Mouse (Mus musculus) forebrain, embryonic 16.5 days (tissue): ENCODE data around the gene Mier1. TPM values are rescaled to one million over a fixed set of nuclear protein-coding genes. Genes with fewer than 3 reads are reported as not detected.

Experiments used
- ATAC-seq: fragments of 200-750 bp; cut with Nextera tagmentation; 2 replicates; pipeline ENCODE4 v1.8.0; 2017; ENCODE audit warnings: mild to moderate bottlenecking, moderate library complexity
- H3K27ac ChIP-seq: fragments of 300-500 bp; sonication (generic); 2 replicates; pipeline ENCODE4 v1.5.1; 2014; ENCODE audit warnings: low read length, control low read depth
- H3K27me3 ChIP-seq: fragments of 300-500 bp; sonication (generic); replicated peaks from 2 replicates; pipeline ENCODE4 v1.6.1; 2014; ENCODE audit warnings: low read length; ENCODE audit not compliant: control insufficient read depth, insufficient read depth
- H3K36me3 ChIP-seq: fragments of 300-500 bp; sonication (generic); 2 replicates; pipeline ENCODE4 v1.6.1; 2014; ENCODE audit not compliant: control insufficient read depth, insufficient read depth
- H3K4me1 ChIP-seq: fragments of 300-500 bp; sonication (generic); replicated peaks from 2 replicates; pipeline ENCODE4 v1.6.1; 2014; ENCODE audit warnings: low read length; ENCODE audit not compliant: control insufficient read depth, insufficient read depth
- H3K4me2 ChIP-seq: fragments of 300-500 bp; sonication (generic); 2 replicates; pipeline ENCODE4 v1.6.1; 2014; ENCODE audit warnings: mild to moderate bottlenecking, low read length, control low read depth
- H3K4me3 ChIP-seq: fragments of 300-500 bp; sonication (generic); replicated peaks from 2 replicates; pipeline ENCODE4 v1.5.1; 2014; ENCODE audit warnings: mild to moderate bottlenecking, low read length, control low read depth
- H3K9ac ChIP-seq: fragments of 300-500 bp; sonication (generic); replicated peaks from 2 replicates; pipeline ENCODE4 v1.6.1; 2014; ENCODE audit warnings: low read depth, low read length, control low read depth
- H3K9me3 ChIP-seq: fragments of 300-500 bp; sonication (generic); 2 replicates; pipeline ENCODE4 v1.6.1; 2016; ENCODE audit warnings: low read length; ENCODE audit not compliant: control insufficient read depth
- WGBS: fragments of 180-500 bp; shearing (Covaris S2); extraction: QIAGEN DNeasy Blood & Tissue Kit; methylation state at CpG from one replicate; pipeline ENCODE4 v1.1.7; 2014; 5-methylcytosine and 5-hydroxymethylcytosine counted together
- polyA plus RNA-seq: library from polyadenylated mRNA; unstranded; fragments of >200 nt; fragmentation: Nextera tagmentation; extraction: Ambion mirVana; gene quantifications from 2 replicates; pipeline ENCODE4 v1.2.1, GENCODE M21; 2015

Gene Mier1
- polyA plus RNA-seq, 1 experiment from 2014 or later, result 34.0 TPM

- ATAC-seq, result no peak
- Histone ChIP-seq H3K9ac (peak overlapping the region; percentile 97), H3K9me3 (no peaks in the 10 kb centered on the region), H3K4me2 (peak overlapping the region; percentile 73), H3K27ac (peak overlapping the region; percentile 100), H3K27me3 (no peaks in the 10 kb centered on the region), H3K36me3 (no peaks in the 10 kb centered on the region), H3K4me3 (peak overlapping the region; percentile 92), H3K4me1 (peaks cover 24% of the 10 kb centered on the region)
- WGBS, result 6% methylated on average over 11 of the region's 11 CpGs
Observed at GRCm38 (mm10) chr4:103113402-103113801, 788 bp upstream of the Mier1 start.

GRCm38 (mm10) chr4:103118888-103119228, 4.7 kb downstream of the Mier1 start:
- H3K27ac ChIP-seq, result peak overlapping the region; percentile 72
- ATAC-seq, result no peak
- H3K36me3 ChIP-seq, result no peaks in the 10 kb centered on the region
- H3K9ac ChIP-seq, result peak overlapping the region; percentile 84
- H3K4me2 ChIP-seq, result peak overlapping the region; percentile 73
- H3K4me3 ChIP-seq, result peak overlapping the region; percentile 85
- H3K9me3 ChIP-seq, result no peaks in the 10 kb centered on the region
- H3K4me1 ChIP-seq, result peaks cover 23% of the 10 kb centered on the region
- no peaks in the 10 kb centered on the region for H3K27me3 ChIP-seq
- under 1% methylated on average over 14 of the region's 15 CpGs for whole genome bisulfite sequencing

GRCm38 (mm10) chr4:103119229-103120027, 5.2 kb downstream of the Mier1 start:
- Histone ChIP-seq H3K9ac (peak overlapping the region; percentile 84), H3K4me1 (peaks cover 23% of the 10 kb centered on the region)
- ATAC-seq, result peak; percentile 42

DNA sequence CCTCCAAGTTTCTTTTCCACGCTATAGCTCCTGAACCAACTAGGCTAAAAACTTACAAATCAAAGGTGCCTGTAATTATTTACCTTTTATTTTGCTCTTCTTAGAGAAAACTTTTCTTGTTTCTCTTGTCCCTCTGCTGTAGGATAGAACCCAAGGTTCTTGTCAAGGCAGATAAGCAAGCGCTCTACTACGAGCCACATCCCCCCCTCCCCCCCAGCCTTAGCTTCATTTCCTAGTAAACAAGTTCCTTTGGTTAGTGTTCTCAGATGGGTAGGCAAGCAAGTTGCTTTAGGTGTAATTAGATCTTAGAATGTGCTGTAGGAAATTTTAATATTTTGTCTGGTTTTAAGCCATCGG, 5.8 kb downstream of the Mier1 start:
- H3K9ac ChIP-seq, result peak overlapping the region; percentile 84
- no peak overlapping the region for H3K27ac ChIP-seq
- no peaks in the 10 kb centered on the region for H3K27me3 ChIP-seq
- no peaks in the 10 kb centered on the region for H3K36me3 ChIP-seq
- H3K4me3 ChIP-seq, result peak overlapping the region; percentile 85
- H3K4me1 ChIP-seq, result peaks cover 22% of the 10 kb centered on the region
- H3K4me2 ChIP-seq, result peak overlapping the region; percentile 73
- H3K9me3 ChIP-seq, result no peaks in the 10 kb centered on the region
- ATAC-seq, result no peak
- WGBS, result 15% methylated on average over 4 of the region's 4 CpGs

More at GRCm38 (mm10) chr4:103119229-103120027, 5.2 kb downstream of the Mier1 start:
- WGBS, result under 1% methylated on average over 78 of the region's 111 CpGs
- no peaks in the 10 kb centered on the region for H3K27me3 ChIP-seq
- no peaks in the 10 kb centered on the region for H3K9me3 ChIP-seq
- H3K36me3 ChIP-seq, result no peaks in the 10 kb centered on the region
- peak overlapping the region; percentile 72 for H3K27ac ChIP-seq
- peak overlapping the region; percentile 73 for H3K4me2 ChIP-seq
- H3K4me3 ChIP-seq, result peak overlapping the region; percentile 85

DNA sequence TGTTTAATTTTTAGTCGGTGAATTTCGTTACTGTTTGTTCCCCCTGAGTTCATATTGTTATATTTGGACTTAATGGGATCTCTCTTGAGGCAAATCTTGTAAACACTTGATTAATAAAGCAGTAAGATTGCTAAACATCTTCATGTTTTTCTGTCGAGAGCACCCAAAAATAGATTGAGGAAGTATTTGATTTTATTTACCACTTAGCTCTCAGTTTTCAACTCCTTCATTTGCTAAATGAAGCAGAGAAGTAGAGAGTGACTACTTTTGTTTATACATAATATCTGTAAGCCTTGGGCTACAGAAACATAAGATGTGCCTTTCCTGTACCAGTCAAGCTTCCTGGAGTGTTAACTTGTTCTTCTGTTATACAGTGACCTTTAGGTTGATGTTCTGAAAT, 6.2 kb downstream of the Mier1 start:
- WGBS, result 34% methylated on average over 3 of the region's 3 CpGs
- Histone ChIP-seq H3K27me3 (no peaks in the 10 kb centered on the region), H3K27ac (no peak overlapping the region), H3K9me3 (no peaks in the 10 kb centered on the region), H3K4me1 (peaks cover 18% of the 10 kb centered on the region), H3K4me2 (peak overlapping the region; percentile 73), H3K4me3 (peak overlapping the region; percentile 85), H3K9ac (peak overlapping the region; percentile 84; the same call in 1 of the 2 replicates), H3K36me3 (no peaks in the 10 kb centered on the region)
- no peak for ATAC-seq

DNA sequence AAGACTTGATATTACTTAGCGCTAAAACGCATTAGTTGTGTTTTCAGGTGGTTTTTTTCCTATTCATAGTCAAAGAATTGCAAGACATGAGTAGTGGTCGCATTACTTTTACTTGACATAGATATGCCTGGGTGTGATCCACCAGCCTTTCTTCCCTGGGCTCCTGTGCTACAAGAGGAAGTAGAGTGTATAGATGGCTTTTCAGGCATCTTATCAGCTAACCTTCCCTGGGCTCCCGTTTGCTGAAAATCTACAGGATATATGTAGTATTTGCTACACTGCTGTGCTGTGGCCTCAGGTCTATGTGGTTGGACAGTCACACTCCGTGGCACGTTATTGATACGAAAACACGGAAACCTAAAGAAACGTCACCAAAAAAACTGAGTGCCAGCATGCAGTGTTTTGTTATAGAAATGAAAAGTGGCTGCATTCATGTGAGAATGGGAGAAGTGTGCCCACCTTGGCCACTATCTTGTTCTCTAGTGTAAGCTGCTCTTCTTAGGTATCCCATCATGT, 6.7 kb downstream of the Mier1 start:
- Histone ChIP-seq H3K9ac (no peak overlapping the region), H3K4me1 (peaks cover 16% of the 10 kb centered on the region), H3K27ac (no peak overlapping the region), H3K4me3 (no peak overlapping the region), H3K4me2 (peak overlapping the region; percentile 73), H3K9me3 (no peaks in the 10 kb centered on the region), H3K36me3 (no peaks in the 10 kb centered on the region), H3K27me3 (no peaks in the 10 kb centered on the region)
- 86% methylated on average over 9 of the region's 9 CpGs for WGBS
- ATAC-seq, result no peak

- H3K4me3 ChIP-seq, result no peak overlapping the region
- no peak overlapping the region for H3K27ac ChIP-seq
- H3K9ac ChIP-seq, result no peak overlapping the region
- H3K27me3 ChIP-seq, result no peaks in the 10 kb centered on the region
- no peaks in the 10 kb centered on the region for H3K36me3 ChIP-seq
- H3K4me2 ChIP-seq, result no peak overlapping the region
- WGBS, result 83% methylated on average over 2 of the region's 2 CpGs
- H3K9me3 ChIP-seq, result no peaks in the 10 kb centered on the region
- ATAC-seq, result no peak
- peaks cover 16% of the 10 kb centered on the region for H3K4me1 ChIP-seq
Observed at GRCm38 (mm10) chr4:103123086-103123485, 8.9 kb downstream of the Mier1 start.

GRCm38 (mm10) chr4:103123606-103124005, 9.4 kb downstream of the Mier1 start:
- Histone ChIP-seq H3K4me2 (no peak overlapping the region), H3K9me3 (no peaks in the 10 kb centered on the region), H3K9ac (no peak overlapping the region), H3K36me3 (no peaks in the 10 kb centered on the region), H3K4me3 (no peak overlapping the region), H3K4me1 (peaks cover 15% of the 10 kb centered on the region), H3K27me3 (no peaks in the 10 kb centered on the region), H3K27ac (no peak overlapping the region)
- ATAC-seq, result no peak

DNA sequence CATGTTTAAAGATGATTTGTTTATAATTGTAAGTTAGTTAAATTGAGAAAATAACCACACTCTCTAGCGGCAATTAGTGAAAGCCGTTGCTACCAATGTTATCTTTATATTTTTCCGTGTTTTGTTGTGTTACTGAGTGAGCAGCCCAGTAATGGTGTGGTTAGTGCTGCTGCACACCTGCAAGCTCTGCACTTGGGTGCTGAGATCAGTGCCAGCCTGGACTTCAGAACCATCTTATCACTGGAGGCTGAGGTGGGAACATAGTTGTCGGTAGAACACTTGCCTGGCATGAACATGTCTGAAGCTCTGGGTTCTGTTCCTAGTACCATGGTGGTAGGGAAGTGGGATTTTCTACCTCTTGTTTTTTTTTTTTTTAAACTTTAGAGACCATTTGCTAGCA, 12.3 kb downstream of the Mier1 start:
- no peak for ATAC-seq
- no peak overlapping the region for H3K4me2 ChIP-seq
- no peak overlapping the region for H3K9ac ChIP-seq
- no peak overlapping the region for H3K4me3 ChIP-seq
- no peaks in the 10 kb centered on the region for H3K27me3 ChIP-seq
- H3K9me3 ChIP-seq, result no peaks in the 10 kb centered on the region
- H3K27ac ChIP-seq, result no peak overlapping the region
- H3K4me1 ChIP-seq, result no peaks in the 10 kb centered on the region
- H3K36me3 ChIP-seq, result peaks cover 2% of the 10 kb centered on the region; the same call in 1 of the 2 replicates
- 90% methylated on average over 4 of the region's 4 CpGs for WGBS
